Mouse (Mus musculus): ENCODE data around the gene Sorl1.

Gene Sorl1

GRCm38 (mm10) chr9:42123713-42124576 is at the start of gene Sorl1:
TSS of gene Sorl1 (minus strand) at chr9:42124297.
- peak; percentile 84 to 90 for DNase-seq

GRCm38 (mm10) chr9:42173781-42174180 is 49.7 kb upstream of the Sorl1 start:
- no peak for DNase-seq

GRCm38 (mm10) chr9:42169491-42169890 is 45.4 kb upstream of the Sorl1 start:
- DNase-seq = no peak

- no peak for DNase-seq
These were observed 44.9 kb upstream of the Sorl1 start for GRCm38 (mm10) chr9:42169025-42169424.

GRCm38 (mm10) chr9:42164930-42165329 is 40.8 kb upstream of the Sorl1 start:
- DNase-seq = no peak

GRCm38 (mm10) chr9:42163011-42163410 is 38.9 kb upstream of the Sorl1 start:
- no peak for DNase-seq

- DNase-seq = no peak
These were observed 35.3 kb upstream of the Sorl1 start for GRCm38 (mm10) chr9:42159376-42159775.

GRCm38 (mm10) chr9:42158652-42159051 is 34.6 kb upstream of the Sorl1 start:
- no peak for DNase-seq

- no peak for DNase-seq
These were observed 33.9 kb upstream of the Sorl1 start for GRCm38 (mm10) chr9:42157981-42158380.

GRCm38 (mm10) chr9:42156566-42156965 is 32.5 kb upstream of the Sorl1 start:
- DNase-seq = no peak

GRCm38 (mm10) chr9:42154682-42155081 is 30.6 kb upstream of the Sorl1 start:
- peak; percentile 13 to 24 for DNase-seq

- DNase-seq = no peak
These were observed 24.7 kb upstream of the Sorl1 start for GRCm38 (mm10) chr9:42148816-42149215.

GRCm38 (mm10) chr9:42148036-42148435 is 23.9 kb upstream of the Sorl1 start:
- DNase-seq = no peak

- no peak for DNase-seq
These were observed 22.4 kb upstream of the Sorl1 start for GRCm38 (mm10) chr9:42146463-42146862.

- no peak for DNase-seq
These were observed 17.6 kb upstream of the Sorl1 start for GRCm38 (mm10) chr9:42141549-42142210.

GRCm38 (mm10) chr9:42138248-42138858 is 14.3 kb upstream of the Sorl1 start:
- no peak for DNase-seq

GRCm38 (mm10) chr9:42137578-42137977 is 13.5 kb upstream of the Sorl1 start:
- no peak for DNase-seq

- DNase-seq = no peak
These were observed 7.0 kb upstream of the Sorl1 start for GRCm38 (mm10) chr9:42130793-42131760.

- no peak for DNase-seq
These were observed 3.9 kb upstream of the Sorl1 start for GRCm38 (mm10) chr9:42127983-42128382.

- no peak for DNase-seq
These were observed 1.3 kb upstream of the Sorl1 start for GRCm38 (mm10) chr9:42125262-42125982.

GRCm38 (mm10) chr9:42123204-42123603 is 893 bp downstream of the Sorl1 start:
- DNase-seq = no peak

- DNase-seq = no peak
These were observed 1.7 kb downstream of the Sorl1 start for GRCm38 (mm10) chr9:42122441-42122840.

All from kidney, postnatal 4 days (tissue).